Mouse (Mus musculus) kidney, embryonic 14.5 days (tissue): ENCODE data around the gene Amacr. TPM values are rescaled to one million over a fixed set of nuclear protein-coding genes. Genes with fewer than 3 reads are reported as not detected.
A peak's percentile ranks its signal among the peaks of the same experiment; 100 is the strongest.

Source experiments
- ATAC-seq: fragments of 200-750 bp; cut with Nextera tagmentation; 2 replicates; pipeline ENCODE4 v1.8.0; 2017; ENCODE audit warnings: moderate number of reproducible peaks, mild to moderate bottlenecking, moderate TSS enrichment, moderate library complexity; ENCODE audit not compliant: low FRiP score, low TSS enrichment
- H3K27ac ChIP-seq: fragments of 300-500 bp; sonication (generic); 2 replicates; pipeline ENCODE4 v1.5.1; 2014; ENCODE audit warnings: low read depth, mild to moderate bottlenecking, low read length, moderate library complexity, mixed read lengths
- H3K27me3 ChIP-seq: fragments of 300-500 bp; sonication (generic); 2 replicates; pipeline ENCODE4 v1.6.1; 2014; ENCODE audit warnings: mild to moderate bottlenecking, low read length; ENCODE audit not compliant: control insufficient read depth, insufficient read depth
- H3K36me3 ChIP-seq: fragments of 300-500 bp; sonication (generic); 2 replicates; pipeline ENCODE4 v1.6.1; 2014; ENCODE audit warnings: low read length, mixed read lengths; ENCODE audit not compliant: control insufficient read depth, insufficient read depth
- H3K4me1 ChIP-seq: fragments of 300-500 bp; sonication (generic); 2 replicates; pipeline ENCODE4 v1.6.1; 2014; ENCODE audit warnings: low read length, mixed read lengths; ENCODE audit not compliant: control insufficient read depth, insufficient read depth
- H3K4me2 ChIP-seq: fragments of 300-500 bp; sonication (generic); replicated peaks from 2 replicates; pipeline ENCODE4 v1.6.1; 2014; ENCODE audit warnings: low read depth, mild to moderate bottlenecking, low read length
- H3K4me3 ChIP-seq: fragments of 300-500 bp; sonication (generic); 2 replicates; pipeline ENCODE4 v1.5.1; 2014; ENCODE audit warnings: mild to moderate bottlenecking, low read length
- H3K9ac ChIP-seq: fragments of 300-500 bp; sonication (generic); 2 replicates; pipeline ENCODE4 v1.6.1; 2014; ENCODE audit warnings: low read depth, mild to moderate bottlenecking, low read length, moderate library complexity
- H3K9me3 ChIP-seq: fragments of 300-500 bp; sonication (generic); 2 replicates; pipeline ENCODE4 v1.6.1; 2016; ENCODE audit warnings: low read length; ENCODE audit not compliant: control insufficient read depth
- WGBS: fragments of 180-500 bp; shearing (Covaris S2); extraction: QIAGEN DNeasy Blood & Tissue Kit; methylation state at CpG from one replicate; pipeline ENCODE4 v1.1.7; 2014; 5-methylcytosine and 5-hydroxymethylcytosine counted together
- polyA plus RNA-seq: library from polyadenylated mRNA; unstranded; fragments of >200 nt; fragmentation: Nextera tagmentation; extraction: Ambion mirVana; gene quantifications from 2 replicates; pipeline ENCODE4 v1.2.1, GENCODE M21; 2014

Amacr gene
- polyA plus RNA-seq, 1 experiment from 2014 or later = 26.0 TPM

DNA sequence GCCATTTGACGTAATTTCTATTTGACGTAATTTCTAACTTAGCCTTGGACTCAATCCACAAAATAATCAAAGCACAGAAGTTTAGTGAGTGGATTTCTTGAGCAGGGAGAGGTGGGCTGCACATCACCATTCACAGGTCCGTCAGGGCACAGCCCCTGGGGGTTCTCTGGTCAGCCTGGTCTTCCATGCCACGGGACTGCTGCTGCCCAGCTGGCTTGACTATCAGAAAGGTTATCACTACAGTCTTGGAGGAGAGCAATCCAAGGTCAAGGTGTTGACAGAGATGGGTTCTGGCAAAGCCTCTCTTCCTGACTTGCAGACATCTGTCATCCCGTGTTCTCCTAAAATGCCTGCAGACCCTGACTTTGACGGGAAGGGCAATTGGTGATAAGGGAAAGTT lies 23.1 kb downstream of the Amacr start:
- no peak for ATAC-seq
- no peak overlapping the region for H3K9ac ChIP-seq
- H3K36me3 ChIP-seq = no peaks in the 10 kb centered on the region
- no peaks in the 10 kb centered on the region for H3K9me3 ChIP-seq
- no peak overlapping the region for H3K27ac ChIP-seq
- H3K4me2 ChIP-seq = no peak overlapping the region
- no peaks in the 10 kb centered on the region for H3K27me3 ChIP-seq
- WGBS = 80% methylated on average over 6 of the region's 6 CpGs
- no peak overlapping the region for H3K4me3 ChIP-seq
- H3K4me1 ChIP-seq = no peaks in the 10 kb centered on the region

DNA sequence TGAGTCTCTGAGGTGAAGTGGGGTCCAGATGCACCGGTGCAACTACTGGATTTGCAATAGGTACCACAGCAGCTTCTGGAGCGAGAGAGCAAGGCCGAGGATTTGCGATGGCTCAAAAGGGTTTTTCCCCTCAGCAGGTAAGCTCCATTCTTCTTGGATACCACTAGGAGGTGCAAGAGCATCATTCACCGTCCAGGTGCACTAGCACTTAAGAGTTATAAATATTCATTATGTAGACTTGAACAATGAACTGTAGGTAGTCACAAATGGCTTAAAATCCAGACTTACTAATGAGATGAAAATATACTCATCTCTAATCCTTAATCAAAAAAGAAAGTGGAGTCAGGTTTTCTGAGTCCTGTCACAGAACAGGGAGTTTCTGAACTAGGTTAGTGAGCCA lies 27.2 kb downstream of the Amacr start:
- H3K4me3 ChIP-seq = no peak overlapping the region

DNA sequence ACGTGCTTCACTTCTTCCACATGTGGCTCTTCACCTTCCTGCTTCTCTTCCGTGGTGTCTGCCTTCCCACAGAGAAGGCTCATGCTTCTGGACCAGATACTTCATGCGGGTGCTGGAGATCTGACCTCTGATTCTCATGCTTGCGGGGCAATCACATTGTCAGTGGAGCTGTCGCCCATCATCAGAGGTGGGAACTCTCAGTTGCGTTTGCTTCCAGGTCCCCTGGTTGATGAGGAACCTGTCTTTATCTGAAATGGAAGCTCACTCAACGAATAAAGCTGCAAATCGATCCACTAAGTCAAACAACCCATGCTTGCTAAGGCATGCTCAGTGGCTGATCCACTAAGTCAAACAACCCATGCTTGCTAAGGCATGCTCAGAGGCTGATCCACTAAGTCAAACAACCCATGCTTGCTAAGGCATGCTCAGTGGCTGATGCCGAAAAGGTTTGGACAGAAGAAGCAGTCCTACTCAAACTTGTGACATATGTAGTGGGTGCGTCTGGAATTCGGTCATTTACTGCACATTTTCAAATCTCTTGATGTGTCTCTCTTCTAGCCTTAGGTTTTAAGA lies 29.5 kb downstream of the Amacr start:
- no peak overlapping the region for H3K9ac ChIP-seq
- H3K36me3 ChIP-seq = no peaks in the 10 kb centered on the region
- no peak overlapping the region for H3K27ac ChIP-seq
- H3K9me3 ChIP-seq = no peaks in the 10 kb centered on the region
- WGBS = 88% methylated on average over 11 of the region's 11 CpGs
- H3K4me1 ChIP-seq = 0 out of 2 replicates have a peak, but pooled peaks cover 2% of the 10 kb centered on the region
- H3K27me3 ChIP-seq = no peaks in the 10 kb centered on the region
- H3K4me2 ChIP-seq = no peak overlapping the region
- ATAC-seq = no peak
- H3K4me3 ChIP-seq = no peak overlapping the region

More for the DNA sequence above, 27.2 kb downstream of the Amacr start:
- Histone ChIP-seq H3K9me3 (no peaks in the 10 kb centered on the region), H3K36me3 (no peaks in the 10 kb centered on the region), H3K9ac (no peak overlapping the region), H3K4me1 (no peaks in the 10 kb centered on the region), H3K27me3 (no peaks in the 10 kb centered on the region), H3K4me2 (no peak overlapping the region), H3K27ac (no peak overlapping the region)
- ATAC-seq = no peak
- WGBS = 22% methylated on average over 5 of the region's 5 CpGs

DNA sequence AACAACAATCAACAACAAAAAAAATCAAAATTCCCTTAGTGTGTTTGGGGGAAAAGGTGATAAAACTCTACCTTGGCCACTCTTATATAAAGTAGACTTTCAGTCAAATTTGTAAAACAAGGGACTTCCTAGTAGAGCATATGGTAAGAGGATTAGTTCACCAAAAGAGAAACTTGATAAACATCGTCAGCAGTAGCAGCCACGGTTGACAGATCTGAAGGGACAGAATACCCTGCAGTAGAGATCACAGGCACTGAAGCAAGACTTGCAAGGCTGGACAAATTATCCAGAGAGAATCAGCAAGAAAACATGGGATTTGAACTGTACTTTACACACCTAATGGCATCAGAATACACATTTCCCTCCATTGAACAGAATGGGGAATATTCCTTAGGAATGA lies 33.4 kb downstream of the Amacr start:
- no peaks in the 10 kb centered on the region for H3K9me3 ChIP-seq
- H3K4me1 ChIP-seq = 0 out of 2 replicates have a peak, but pooled peaks cover 2% of the 10 kb centered on the region
- WGBS = 34% methylated on average over 2 of the region's 2 CpGs
- no peak overlapping the region for H3K4me2 ChIP-seq
- H3K27me3 ChIP-seq = no peaks in the 10 kb centered on the region
- no peak overlapping the region for H3K4me3 ChIP-seq
- ATAC-seq = peak; percentile 73; the same call in 1 of the 2 replicates
- H3K9ac ChIP-seq = no peak overlapping the region
- no peak overlapping the region for H3K27ac ChIP-seq
- H3K36me3 ChIP-seq = no peaks in the 10 kb centered on the region

DNA sequence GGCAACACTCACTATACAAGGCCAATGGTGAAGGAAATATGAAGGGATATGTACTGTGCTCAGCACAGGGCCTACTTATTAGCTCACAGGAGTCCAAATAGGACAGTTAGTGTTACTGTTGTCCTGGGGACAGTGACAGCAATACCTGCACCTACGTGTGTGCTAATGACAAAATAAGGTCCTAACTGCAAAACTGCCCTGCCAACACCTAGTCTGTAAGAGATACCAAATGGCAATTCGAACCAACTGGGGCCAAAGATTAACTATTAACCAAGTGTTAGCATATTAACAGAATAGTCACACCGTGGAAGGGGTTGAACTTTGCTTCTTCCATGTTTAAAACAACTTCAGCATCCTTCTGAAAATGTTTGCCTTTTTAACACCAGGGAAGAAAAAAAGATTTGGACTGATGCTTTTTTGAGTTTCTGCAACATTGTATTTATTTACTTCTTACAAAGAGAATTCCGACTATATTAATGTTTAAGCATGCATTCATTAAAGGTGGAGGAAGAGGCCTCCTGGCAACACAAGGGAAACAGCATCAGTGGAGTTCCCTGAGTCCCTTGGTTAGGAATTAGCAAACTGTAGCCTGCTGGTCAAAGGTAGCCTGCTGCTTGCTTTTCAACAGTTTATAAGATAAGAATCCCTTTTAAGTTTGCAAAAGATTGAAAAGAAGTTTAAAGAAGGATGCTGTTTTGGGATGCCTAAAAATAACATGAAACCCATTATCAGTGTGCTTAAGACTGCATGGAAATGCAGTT lies 45.4 kb downstream of the Amacr start:
- Histone ChIP-seq H3K27ac (peak overlapping the region; percentile 69; the same call in 1 of the 2 replicates), H3K4me1 (no peaks in the 10 kb centered on the region), H3K9me3 (no peaks in the 10 kb centered on the region), H3K27me3 (no peaks in the 10 kb centered on the region), H3K4me2 (no peak overlapping the region), H3K4me3 (no peak overlapping the region), H3K9ac (no peak overlapping the region), H3K36me3 (no peaks in the 10 kb centered on the region)
- 59% methylated on average over 4 of the region's 4 CpGs for WGBS
- ATAC-seq = no peak; the same call in 1 of the 2 replicates

DNA sequence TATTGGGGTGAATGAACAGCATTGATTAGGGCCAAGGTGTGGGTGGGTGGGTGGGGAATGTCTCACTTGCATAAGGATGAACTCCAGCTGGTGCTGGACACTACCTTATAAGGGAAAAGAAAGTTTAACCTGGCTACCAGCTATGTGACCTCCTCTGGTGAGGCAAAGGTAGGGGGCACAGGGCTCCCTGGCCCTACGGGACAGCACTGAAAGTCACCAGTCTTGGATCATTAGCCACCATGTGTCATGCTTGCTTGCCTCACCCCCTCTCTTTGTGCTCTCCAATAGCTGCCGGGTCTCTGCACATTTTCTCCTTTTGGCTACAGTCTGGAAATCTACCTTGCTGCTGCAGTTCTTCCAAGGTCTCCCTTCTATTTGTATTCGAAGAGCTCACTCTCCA lies 48.6 kb downstream of the Amacr start:
- ATAC-seq = peak; percentile 69; the same call in 1 of the 2 replicates
- Histone ChIP-seq H3K9ac (no peak overlapping the region), H3K4me1 (no peaks in the 10 kb centered on the region), H3K36me3 (no peaks in the 10 kb centered on the region), H3K4me2 (no peak overlapping the region), H3K27me3 (peaks cover 10% of the 10 kb centered on the region), H3K27ac (no peak overlapping the region), H3K4me3 (no peak overlapping the region), H3K9me3 (no peaks in the 10 kb centered on the region)
- 42% methylated on average over 3 of the region's 3 CpGs for WGBS

DNA sequence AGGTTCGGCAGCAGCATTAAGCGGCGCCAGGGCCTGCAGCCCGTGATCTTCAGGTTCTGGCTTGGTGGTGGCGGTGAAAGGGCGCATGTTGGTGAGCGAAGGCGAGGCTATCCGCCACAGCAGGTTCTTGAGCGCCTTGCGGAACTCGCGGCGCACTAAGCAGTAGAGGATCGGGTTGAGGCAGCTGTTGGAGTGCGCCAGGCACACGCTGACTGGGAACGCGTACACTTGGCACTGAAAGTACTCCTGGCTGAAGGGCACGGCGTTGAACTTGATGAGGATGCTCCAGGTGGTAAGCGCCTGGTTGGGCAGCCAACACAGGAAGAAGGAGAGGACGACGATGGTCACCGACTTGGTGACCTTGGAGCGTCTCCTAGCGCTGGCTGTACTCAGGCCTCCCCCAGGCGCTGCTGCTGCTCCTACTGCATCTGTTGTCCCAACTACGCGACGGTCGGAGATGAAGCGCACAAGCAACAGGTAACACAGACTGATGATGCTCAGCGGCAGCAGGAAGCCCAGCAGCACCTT lies 54.5 kb downstream of the Amacr start:
- peak; percentile 12; the same call in 1 of the 2 replicates for ATAC-seq
- 6% methylated on average over 34 of the region's 34 CpGs for WGBS
- peaks cover 18% of the 10 kb centered on the region for H3K4me1 ChIP-seq
- H3K4me2 ChIP-seq = peak overlapping the region; percentile 67
- H3K4me3 ChIP-seq = peak overlapping the region; percentile 34
- no peak overlapping the region for H3K27ac ChIP-seq
- no peaks in the 10 kb centered on the region for H3K9me3 ChIP-seq
- peaks cover 40% of the 10 kb centered on the region for H3K27me3 ChIP-seq
- no peak overlapping the region for H3K9ac ChIP-seq
- no peaks in the 10 kb centered on the region for H3K36me3 ChIP-seq

DNA sequence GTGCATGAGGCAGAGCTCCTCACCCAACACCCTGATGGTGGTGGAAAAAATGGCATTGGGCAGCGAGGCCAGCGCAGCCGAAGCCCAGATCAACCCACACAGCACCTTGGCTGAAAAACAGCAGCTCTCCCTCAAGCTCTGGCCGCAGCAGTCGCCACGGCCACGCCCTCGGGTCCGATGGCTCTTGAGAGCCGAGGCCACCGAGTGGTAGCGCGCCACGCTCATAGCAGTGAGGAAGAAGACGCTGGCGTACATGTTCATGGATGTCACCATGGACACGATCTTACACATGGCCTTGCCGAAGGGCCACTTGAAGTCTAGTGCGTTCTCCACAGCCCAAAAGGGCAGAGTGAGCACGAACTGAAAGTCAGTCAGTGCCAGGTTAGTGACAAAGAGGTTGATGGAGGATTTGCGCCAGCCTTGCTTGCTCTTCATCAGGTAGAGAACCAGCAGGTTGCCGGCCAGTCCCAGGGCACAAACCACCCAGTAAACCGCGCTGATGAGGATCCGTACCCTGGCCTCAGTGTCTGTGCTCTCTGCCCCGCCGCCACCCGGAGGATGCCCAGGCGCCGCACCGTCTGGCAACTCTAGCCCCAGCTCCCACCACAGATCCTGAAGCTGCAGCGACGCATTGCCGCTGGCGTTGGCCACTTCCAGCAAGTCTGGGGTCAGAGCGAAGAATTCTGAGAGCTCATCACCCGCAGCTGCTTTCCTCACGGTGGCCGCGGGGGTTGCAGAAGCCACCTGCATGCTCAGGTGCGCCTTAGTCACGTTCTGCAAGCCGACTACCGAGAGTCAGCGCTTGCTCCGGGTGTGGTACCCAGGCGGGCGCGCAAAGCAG lies 55.2 kb downstream of the Amacr start:
- no peaks in the 10 kb centered on the region for H3K9me3 ChIP-seq
- H3K4me3 ChIP-seq = peak overlapping the region; percentile 34
- H3K36me3 ChIP-seq = no peaks in the 10 kb centered on the region
- H3K4me1 ChIP-seq = peaks cover 18% of the 10 kb centered on the region
- WGBS = 4% methylated on average over 49 of the region's 49 CpGs
- 0 out of 2 replicates have a peak, but pooled peaks have one; percentile 22 for ATAC-seq
- 0 out of 2 replicates have a peak overlapping the region, but pooled peaks have one; percentile 12 for H3K9ac ChIP-seq
- H3K4me2 ChIP-seq = peak overlapping the region; percentile 67
- no peak overlapping the region for H3K27ac ChIP-seq
- H3K27me3 ChIP-seq = peaks cover 40% of the 10 kb centered on the region
